Mouse (Mus musculus) MEL (cell line): ENCODE results near the gene Fndc1.

Experiments
- CHD2 ChIP-seq: IDR thresholded peaks from 2 replicates; pipeline ENCODE4 v1.6.1; 2011; ENCODE audit warnings: low read length, improper control_type of control experiment
- CTCF ChIP-seq, 3 experiments: IDR thresholded peaks in 2 of 3; conservative IDR thresholded peaks in 1 of 3; 2 replicates each; pipeline ENCODE4 v1.5.1; 2011 to 2012; ENCODE audit warnings: low read length in 3 of 3, low read depth in 2 of 3, mild to moderate bottlenecking in 2 of 3, improper control_type of control experiment in 1 of 3, inconsistent platforms in 1 of 3, mixed read lengths in 1 of 3, moderate library complexity in 1 of 3; ENCODE audit not compliant: control insufficient read depth in 1 of 3, insufficient read depth in 1 of 3, poor library complexity in 1 of 3, severe bottlenecking in 1 of 3
- EP300 ChIP-seq, 2 experiments: IDR thresholded peaks; 2 replicates each; pipeline ENCODE4 v1.6.1; 2011; ENCODE audit warnings: improper control_type of control experiment in 2 of 2, low read length in 2 of 2, low read depth in 1 of 2, mild to moderate bottlenecking in 1 of 2
- HCFC1 ChIP-seq: IDR thresholded peaks from 2 replicates; pipeline ENCODE4 v1.6.1; 2012; ENCODE audit warnings: low read depth, mild to moderate bottlenecking, inconsistent platforms, low read length, improper control_type of control experiment, moderate library complexity
- MYC ChIP-seq: IDR thresholded peaks from 2 replicates; pipeline ENCODE4 v1.6.1; 2011; ENCODE audit warnings: low read depth, mild to moderate bottlenecking, low read length, improper control_type of control experiment, moderate library complexity
- POLR2A ChIP-seq, 2 experiments: IDR thresholded peaks; 2 replicates each; pipeline ENCODE4 v1.6.1; 2011 to 2012; ENCODE audit warnings: low read length in 2 of 2, mild to moderate bottlenecking in 2 of 2, control low read depth in 1 of 2, improper control_type of control experiment in 1 of 2, low read depth in 1 of 2, moderate library complexity in 1 of 2; ENCODE audit not compliant: control insufficient read depth in 1 of 2, insufficient read depth in 1 of 2, poor library complexity in 1 of 2
- SIN3A ChIP-seq: IDR thresholded peaks from 2 replicates; pipeline ENCODE4 v1.6.1; 2012; ENCODE audit warnings: low read length, improper control_type of control experiment, inconsistent platforms
- USF1 ChIP-seq: IDR thresholded peaks from 2 replicates; pipeline ENCODE4 v1.6.1; 2014; ENCODE audit warnings: low read depth, mild to moderate bottlenecking, inconsistent platforms, low read length, improper control_type of control experiment, moderate library complexity
- ZNF384 ChIP-seq: IDR thresholded peaks from 2 replicates; pipeline ENCODE4 v1.6.1; 2012; ENCODE audit warnings: low read depth, mild to moderate bottlenecking, inconsistent platforms, low read length, improper control_type of control experiment

DNA sequence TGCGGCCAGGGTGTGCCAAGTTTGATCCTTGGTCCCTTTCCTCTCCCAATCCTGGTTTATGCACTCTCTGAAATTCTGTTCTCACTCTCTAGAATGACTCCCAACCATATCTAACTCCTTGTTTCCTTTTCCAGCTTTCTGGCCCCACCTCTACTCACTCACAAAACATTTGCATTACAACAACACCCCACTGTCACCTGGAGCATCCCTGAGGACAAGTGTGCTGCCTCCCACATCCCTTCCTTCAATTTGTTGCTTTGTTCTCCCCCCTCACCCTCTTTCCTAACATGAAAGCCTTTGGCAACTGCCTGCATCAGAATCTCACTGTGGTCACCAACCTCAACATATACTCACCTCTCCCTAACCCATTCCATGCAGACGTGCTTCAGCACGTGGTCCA is 27.2 kb downstream of the Fndc1 start:
- TF ChIP-seq ZNF384 (no peak), POLR2A (IDR thresholded peaks at IDR 0.05; ENCODE audit: control insufficient read depth in 1 of 2, insufficient read depth in 1 of 2, low read depth in 1 of 2, low read length in 2 of 2, poor library complexity in 1 of 2) (no peak), CTCF (IDR thresholded peaks at IDR 0.05 in 2 of 3, conservative IDR thresholded peaks at IDR 0.05 in 1 of 3; ENCODE audit: control insufficient read depth in 1 of 3, insufficient read depth in 1 of 3, low read depth in 2 of 3, low read length in 3 of 3, poor library complexity in 1 of 3, severe bottlenecking in 1 of 3) (no peak), SIN3A (no peak), HCFC1 (no peak), CHD2 (no peak), MYC (no peak), USF1 (no peak), EP300 (IDR thresholded peaks at IDR 0.05; ENCODE audit: low read depth in 1 of 2, low read length in 2 of 2) (no peak)
